Mouse (Mus musculus): ENCODE measurements around the gene Ptprk. TPM values are rescaled to one million over a fixed set of nuclear protein-coding genes. Genes with fewer than 3 reads are reported as not detected.

The Ptprk gene
- polyA plus RNA-seq, 1 experiment: 17.7 TPM

GRCm38 (mm10) chr10:28167097-28167496, 92.5 kb downstream of the Ptprk start:
- H3K27me3 ChIP-seq (ENCODE audit: control insufficient read depth, insufficient read depth, low read length): no peaks in the 10 kb centered on the region
- no peak for TF ChIP-seq CTCF (IDR thresholded peaks at IDR 0.05; ENCODE audit: borderline replicate concordance, insufficient read depth, low read depth, low read length)
- TF ChIP-seq POLR2A (IDR thresholded peaks at IDR 0.05; ENCODE audit: borderline replicate concordance, insufficient read depth, low read length): no peak
- no peak overlapping the region for H3K4me3 ChIP-seq (replicated peaks; ENCODE audit: insufficient read depth, low read depth, low read length)
- WGBS: 48% methylated on average over 2 of the region's 2 CpGs
- no peak for DNase-seq
- H3K4me1 ChIP-seq (ENCODE audit: control insufficient read depth, insufficient read depth, low read length): no peaks in the 10 kb centered on the region
- no peak overlapping the region for H3K27ac ChIP-seq (ENCODE audit: insufficient read depth, low read length)

DNA sequence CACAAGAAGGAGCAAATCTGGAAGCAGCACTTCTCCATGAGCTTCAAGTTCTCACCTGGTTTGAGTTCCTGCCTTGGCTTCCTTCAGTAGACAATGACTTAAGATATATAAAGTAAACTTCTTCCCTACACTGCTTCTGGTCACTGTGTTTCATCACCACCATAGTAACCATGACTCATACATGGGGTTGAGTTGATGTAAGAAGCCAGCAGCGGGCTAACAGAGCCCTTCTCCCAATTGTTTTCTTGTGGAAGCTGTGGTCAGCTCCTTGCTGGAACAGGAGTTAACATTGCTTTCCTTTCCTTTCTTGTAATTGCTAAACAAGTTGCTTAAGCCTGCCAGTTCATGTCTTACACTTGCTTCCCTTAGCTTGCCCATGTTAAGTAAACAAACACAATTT, 96.6 kb downstream of the Ptprk start:
- H3K27me3 ChIP-seq (ENCODE audit: control insufficient read depth, insufficient read depth, low read length): no peaks in the 10 kb centered on the region
- WGBS: 100% methylated on average over 1 of the region's 1 CpGs
- no peak overlapping the region for H3K4me3 ChIP-seq (replicated peaks; ENCODE audit: insufficient read depth, low read depth, low read length)
- H3K27ac ChIP-seq (ENCODE audit: insufficient read depth, low read length): no peak overlapping the region
- TF ChIP-seq CTCF (IDR thresholded peaks at IDR 0.05; ENCODE audit: borderline replicate concordance, insufficient read depth, low read depth, low read length) (no peak), POLR2A (IDR thresholded peaks at IDR 0.05; ENCODE audit: borderline replicate concordance, insufficient read depth, low read length) (no peak)
- H3K4me1 ChIP-seq (ENCODE audit: control insufficient read depth, insufficient read depth, low read length): no peaks in the 10 kb centered on the region
- DNase-seq: no peak

DNA sequence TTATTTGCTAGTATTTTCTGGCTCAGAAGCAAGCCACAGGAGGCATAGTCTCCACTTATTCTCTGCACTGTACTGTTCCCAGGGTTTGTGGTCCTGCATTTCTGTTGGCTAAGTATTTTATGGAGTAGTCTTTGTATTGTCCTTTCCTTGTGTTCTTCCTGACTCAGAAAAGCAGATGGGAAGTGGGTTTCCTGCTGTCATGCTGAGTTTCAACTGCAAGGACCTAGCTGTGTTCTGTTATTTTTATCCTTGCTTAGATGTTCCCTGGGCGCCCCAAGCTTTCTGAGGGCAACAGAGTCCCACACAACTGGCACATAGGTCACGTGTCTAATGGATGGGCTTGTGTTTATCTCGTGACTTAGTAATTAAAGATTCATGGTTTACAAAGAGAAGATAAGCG, 104.3 kb downstream of the Ptprk start:
- WGBS: 66% methylated on average over 4 of the region's 4 CpGs
- Histone ChIP-seq H3K4me1 (ENCODE audit: control insufficient read depth, insufficient read depth, low read length) (no peaks in the 10 kb centered on the region), H3K4me3 (replicated peaks; ENCODE audit: insufficient read depth, low read depth, low read length) (no peak overlapping the region), H3K27ac (ENCODE audit: insufficient read depth, low read length) (no peak overlapping the region), H3K27me3 (ENCODE audit: control insufficient read depth, insufficient read depth, low read length) (no peaks in the 10 kb centered on the region)
- DNase-seq: no peak
- TF ChIP-seq POLR2A (IDR thresholded peaks at IDR 0.05; ENCODE audit: borderline replicate concordance, insufficient read depth, low read length) (no peak), CTCF (IDR thresholded peaks at IDR 0.05; ENCODE audit: borderline replicate concordance, insufficient read depth, low read depth, low read length) (no peak)

DNA sequence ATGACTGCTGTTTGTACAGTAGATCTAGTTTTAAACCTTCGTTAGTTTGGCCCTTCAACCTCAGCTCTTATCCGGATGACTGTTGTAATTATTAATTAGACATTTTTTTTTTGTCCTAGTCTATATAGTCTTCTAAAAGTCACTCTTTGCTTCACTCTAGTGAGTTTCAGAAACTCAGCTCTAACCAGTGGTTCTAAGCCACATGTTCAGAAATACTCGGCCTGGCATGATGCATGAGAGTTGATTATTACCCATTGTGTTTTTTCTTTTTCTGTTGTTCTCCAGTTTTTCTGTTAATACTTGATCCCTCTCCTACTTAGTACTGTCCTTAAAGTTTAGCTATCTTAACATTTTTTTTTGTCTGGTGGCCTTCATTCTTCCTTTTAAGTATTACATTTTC, 107.5 kb downstream of the Ptprk start:
- 94% methylated on average over 3 of the region's 3 CpGs for WGBS
- no peaks in the 10 kb centered on the region for H3K27me3 ChIP-seq (ENCODE audit: control insufficient read depth, insufficient read depth, low read length)
- H3K4me3 ChIP-seq (replicated peaks; ENCODE audit: insufficient read depth, low read depth, low read length): no peak overlapping the region
- H3K4me1 ChIP-seq (ENCODE audit: control insufficient read depth, insufficient read depth, low read length): no peaks in the 10 kb centered on the region
- no peak for DNase-seq
- TF ChIP-seq POLR2A (IDR thresholded peaks at IDR 0.05; ENCODE audit: borderline replicate concordance, insufficient read depth, low read length): no peak
- no peak for TF ChIP-seq CTCF (IDR thresholded peaks at IDR 0.05; ENCODE audit: borderline replicate concordance, insufficient read depth, low read depth, low read length)
- H3K27ac ChIP-seq (ENCODE audit: insufficient read depth, low read length): no peak overlapping the region

- no peak for DNase-seq
- Histone ChIP-seq H3K27me3 (ENCODE audit: control insufficient read depth, insufficient read depth, low read length) (no peaks in the 10 kb centered on the region), H3K4me1 (ENCODE audit: control insufficient read depth, insufficient read depth, low read length) (no peaks in the 10 kb centered on the region), H3K27ac (ENCODE audit: insufficient read depth, low read length) (no peak overlapping the region), H3K4me3 (replicated peaks; ENCODE audit: insufficient read depth, low read depth, low read length) (no peak overlapping the region)
- TF ChIP-seq CTCF (IDR thresholded peaks at IDR 0.05; ENCODE audit: borderline replicate concordance, insufficient read depth, low read depth, low read length) (no peak), POLR2A (IDR thresholded peaks at IDR 0.05; ENCODE audit: borderline replicate concordance, insufficient read depth, low read length) (no peak)
- 89% methylated on average over 6 of the region's 6 CpGs for WGBS
Observed at GRCm38 (mm10) chr10:28184675-28185074, 110.1 kb downstream of the Ptprk start.

DNA sequence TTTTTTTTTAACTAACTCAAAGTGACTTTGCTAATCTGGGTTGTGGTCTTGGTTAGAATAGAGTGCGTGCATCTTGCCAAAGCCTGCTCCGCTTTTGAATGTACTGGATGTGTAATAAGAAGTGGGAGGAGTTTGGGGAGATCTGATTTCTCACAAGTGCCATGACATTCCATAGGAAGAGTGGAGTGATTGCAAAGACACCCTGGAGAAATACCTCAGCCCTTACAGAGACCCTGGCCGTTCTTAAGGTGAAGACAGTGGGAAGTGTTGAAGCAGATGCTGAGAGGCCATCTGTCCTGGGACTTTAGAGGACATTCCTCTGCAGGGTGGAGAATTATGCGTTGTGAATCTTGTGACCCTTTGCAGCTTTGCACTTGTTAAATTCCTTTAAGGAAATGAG, 110.7 kb downstream of the Ptprk start:
- 59% methylated on average over 4 of the region's 4 CpGs for WGBS
- H3K4me3 ChIP-seq (replicated peaks; ENCODE audit: insufficient read depth, low read depth, low read length): no peak overlapping the region
- no peak for TF ChIP-seq CTCF (IDR thresholded peaks at IDR 0.05; ENCODE audit: borderline replicate concordance, insufficient read depth, low read depth, low read length)
- no peak for TF ChIP-seq POLR2A (IDR thresholded peaks at IDR 0.05; ENCODE audit: borderline replicate concordance, insufficient read depth, low read length)

DNA sequence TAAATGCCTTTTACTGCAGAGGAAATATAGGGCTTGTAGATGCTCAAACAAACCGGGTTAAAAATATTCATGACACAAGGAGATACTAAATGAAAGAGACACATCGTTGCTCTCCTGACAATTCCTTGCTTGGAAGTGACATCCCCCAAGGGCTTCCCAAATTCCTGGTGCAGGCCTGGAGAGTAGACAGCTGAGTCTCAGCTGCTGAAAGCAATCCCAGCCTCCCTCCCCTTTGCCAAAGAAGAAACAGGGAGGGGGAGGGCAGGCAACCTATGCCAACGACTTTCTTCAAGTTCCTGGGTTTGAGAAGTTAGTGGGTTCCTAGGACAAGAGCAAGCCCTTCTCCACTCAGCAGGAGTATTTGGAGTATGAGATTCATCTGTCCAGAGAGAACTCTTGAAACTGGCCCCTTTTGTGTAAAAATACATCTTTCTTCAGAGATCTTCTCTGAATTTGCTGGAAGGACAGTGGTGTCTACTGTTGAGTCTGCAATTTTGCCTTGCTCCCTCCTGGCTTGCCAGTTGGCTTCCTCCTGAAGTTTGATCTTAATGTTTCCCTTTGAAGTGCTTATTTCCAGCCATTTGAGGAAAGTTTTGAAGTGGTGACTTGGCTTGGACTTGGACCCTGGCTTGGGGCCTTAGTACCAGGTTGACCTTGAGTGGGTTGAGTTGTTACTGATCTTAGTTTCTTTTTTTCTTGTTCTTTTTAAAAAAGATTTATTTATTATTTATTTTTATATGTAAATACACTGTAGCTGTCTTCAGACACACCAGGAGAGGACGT, 111.6 kb downstream of the Ptprk start:
- no peaks in the 10 kb centered on the region for H3K27me3 ChIP-seq (ENCODE audit: control insufficient read depth, insufficient read depth, low read length)
- TF ChIP-seq CTCF (IDR thresholded peaks at IDR 0.05; ENCODE audit: borderline replicate concordance, insufficient read depth, low read depth, low read length) (no peak), POLR2A (IDR thresholded peaks at IDR 0.05; ENCODE audit: borderline replicate concordance, insufficient read depth, low read length) (no peak)
- no peak overlapping the region for H3K4me3 ChIP-seq (replicated peaks; ENCODE audit: insufficient read depth, low read depth, low read length)
- H3K4me1 ChIP-seq (ENCODE audit: control insufficient read depth, insufficient read depth, low read length): no peaks in the 10 kb centered on the region
- WGBS: 30% methylated on average over 4 of the region's 4 CpGs
- no peak overlapping the region for H3K27ac ChIP-seq (ENCODE audit: insufficient read depth, low read length)
- no peak for DNase-seq

More for the DNA sequence above, 110.7 kb downstream of the Ptprk start:
- H3K4me1 ChIP-seq (ENCODE audit: control insufficient read depth, insufficient read depth, low read length): no peaks in the 10 kb centered on the region
- H3K27me3 ChIP-seq (ENCODE audit: control insufficient read depth, insufficient read depth, low read length): no peaks in the 10 kb centered on the region
- H3K27ac ChIP-seq (ENCODE audit: insufficient read depth, low read length): no peak overlapping the region
- DNase-seq: no peak

DNA sequence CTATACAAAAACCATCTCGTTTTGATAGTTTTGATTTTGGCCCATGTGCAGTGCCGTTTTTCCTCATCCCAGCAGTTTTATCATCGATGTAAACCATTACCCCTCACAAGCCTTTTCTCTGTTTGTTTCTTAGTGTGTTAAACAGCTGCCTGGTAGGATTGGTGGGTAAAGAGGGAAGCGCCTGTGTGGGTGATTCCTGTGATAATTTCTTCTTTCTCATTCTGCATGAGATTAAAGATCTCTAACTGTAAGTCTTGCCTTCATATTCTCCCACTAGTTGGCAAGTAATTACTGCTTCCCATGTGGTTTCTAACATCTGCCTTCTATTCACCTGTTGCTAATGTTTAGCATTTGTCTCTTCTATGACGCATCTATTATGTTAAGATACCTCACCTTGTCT, 116.8 kb downstream of the Ptprk start:
- Histone ChIP-seq H3K27me3 (ENCODE audit: control insufficient read depth, insufficient read depth, low read length) (no peaks in the 10 kb centered on the region), H3K4me1 (ENCODE audit: control insufficient read depth, insufficient read depth, low read length) (no peaks in the 10 kb centered on the region), H3K4me3 (replicated peaks; ENCODE audit: insufficient read depth, low read depth, low read length) (no peak overlapping the region), H3K27ac (ENCODE audit: insufficient read depth, low read length) (no peak overlapping the region)
- WGBS: 88% methylated on average over 5 of the region's 5 CpGs
- no peak for DNase-seq
- TF ChIP-seq CTCF (IDR thresholded peaks at IDR 0.05; ENCODE audit: borderline replicate concordance, insufficient read depth, low read depth, low read length) (no peak), POLR2A (IDR thresholded peaks at IDR 0.05; ENCODE audit: borderline replicate concordance, insufficient read depth, low read length) (no peak)

Measured in cerebellum, adult 2 months (tissue).